Mouse (Mus musculus) gastrocnemius, adult 18-20 months (tissue): ENCODE data around the gene Tiprl. TPM values are rescaled to one million over a fixed set of nuclear protein-coding genes. Genes with fewer than 3 reads are reported as not detected.

Experiments
- DNase-seq: peaks from one replicate; pipeline ENCODE4 v3.0.0; 2021; ENCODE audit warnings: low spot score
- long read RNA-seq, 2 experiments: library from polyadenylated mRNA; stranded (forward); transcript quantifications; one replicate each; pipeline ENCODE4 v2.0.0; 2021
- total RNA-seq, 2 experiments: library from RNA; stranded (reverse); gene quantifications; 2 replicates each; pipeline ENCODE4 v1.2.3; 2021

Gene Tiprl
- total RNA-seq: 10 to 100 TPM; 17.1 to 20.7 TPM
- long read RNA-seq, experiment 1, full-length matches to known transcripts: 33 of 40 reads
- long read RNA-seq, experiment 1, partial matches to known transcripts: 2 of 40 reads
- long read RNA-seq, experiment 1, other reads (novel, unspliced or antisense): 5 of 40 reads
- long read RNA-seq, experiment 2, full-length matches to known transcripts: 22 of 24 reads
- long read RNA-seq, experiment 2, partial matches to known transcripts: 0 of 24 reads
- long read RNA-seq, experiment 2, other reads (novel, unspliced or antisense): 2 of 24 reads

- peak; percentile 98 for DNase-seq
Observed at GRCm38 (mm10) chr1:165236321-165237298, at the start of gene Tiprl. Gene Tiprl (minus strand): TSS chr1:165236996.

GRCm38 (mm10) chr1:165284096-165284495, 47.3 kb upstream of the Tiprl start:
- DNase-seq: no peak

GRCm38 (mm10) chr1:165282967-165283345, 46.2 kb upstream of the Tiprl start:
- DNase-seq: no peak

GRCm38 (mm10) chr1:165282222-165282966, 45.6 kb upstream of the Tiprl start:
- DNase-seq: no peak

- peak; percentile 70 for DNase-seq
Observed at GRCm38 (mm10) chr1:165281351-165282221, 44.8 kb upstream of the Tiprl start.

GRCm38 (mm10) chr1:165280741-165281140, 43.9 kb upstream of the Tiprl start:
- DNase-seq: no peak

- DNase-seq: no peak
Observed at GRCm38 (mm10) chr1:165274946-165275345, 38.1 kb upstream of the Tiprl start.

- DNase-seq: peak; percentile 70
Observed at GRCm38 (mm10) chr1:165252027-165252671, 15.4 kb upstream of the Tiprl start.

GRCm38 (mm10) chr1:165250546-165250945, 13.8 kb upstream of the Tiprl start:
- no peak for DNase-seq

- DNase-seq: no peak
Observed at GRCm38 (mm10) chr1:165248842-165249241, 12.0 kb upstream of the Tiprl start.

- DNase-seq: no peak
Observed at GRCm38 (mm10) chr1:165247788-165248187, 11.0 kb upstream of the Tiprl start.

GRCm38 (mm10) chr1:165247085-165247484, 10.3 kb upstream of the Tiprl start:
- peak; percentile 47 for DNase-seq

- peak; percentile 32 for DNase-seq
Observed at GRCm38 (mm10) chr1:165246587-165246986, 9.8 kb upstream of the Tiprl start.

- DNase-seq: no peak
Observed at GRCm38 (mm10) chr1:165235846-165236245, 950 bp downstream of the Tiprl start.

GRCm38 (mm10) chr1:165233806-165234205, 3.0 kb downstream of the Tiprl start:
- DNase-seq: no peak

- DNase-seq: no peak
Observed at GRCm38 (mm10) chr1:165230691-165231090, 6.1 kb downstream of the Tiprl start.

- no peak for DNase-seq
Observed at GRCm38 (mm10) chr1:165229577-165229976, 7.2 kb downstream of the Tiprl start.

GRCm38 (mm10) chr1:165217023-165217589, 19.7 kb downstream of the Tiprl start:
- DNase-seq: no peak

- no peak for DNase-seq
Observed at GRCm38 (mm10) chr1:165215831-165216230, 21.0 kb downstream of the Tiprl start.

- DNase-seq: no peak
Observed at GRCm38 (mm10) chr1:165205591-165205990, 31.2 kb downstream of the Tiprl start.
